Comparison of ENCODE assay signal across 10 mouse cellular contexts in genomic region chr17:47952368-47953081, GRCm38 (mm10). TPM values are rescaled to one million over a fixed set of nuclear protein-coding genes. Genes with fewer than 3 reads are reported as not detected.
DNase-seq lines count a peak whose midpoint lies in the region; ATAC-seq and TF ChIP-seq lines count a peak whose summit lies in the region.
"Had no signal": no experiment of that assay in that cellular context is flagged by ENCODE, and none has a peak within 500 bp of the region (broad histone marks: within the 10 kb centered on the region; RNA-seq: fewer than 3 reads in every experiment).

No protein-coding gene starts in this region.

- no peaks in the 10 kb centered on the region for H3K9me3 ChIP-seq in limb, embryonic 13.5 days
- H3K9me3 ChIP-seq in limb, embryonic 10.5 days (replicated peaks), result no peaks in the 10 kb centered on the region
- H3K9me3 ChIP-seq in embryonic facial prominence, embryonic 13.5 days, result no peaks in the 10 kb centered on the region
- H3K9me3 ChIP-seq in hindbrain, postnatal 0 days (ENCODE audit: low read length), result no peaks in the 10 kb centered on the region
- H3K9me3 ChIP-seq in midbrain, embryonic 12.5 days, result no peaks in the 10 kb centered on the region
- H3K9me3 ChIP-seq: limb, embryonic 12.5 days had no signal

- peak overlapping the region; percentile 11; the same call in 1 of the 2 replicates for H3K4me2 ChIP-seq in limb, embryonic 13.5 days (replicated peaks)
- H3K4me2 ChIP-seq in embryonic facial prominence, embryonic 13.5 days, result peak overlapping the region; percentile 44
- H3K4me2 ChIP-seq in hindbrain, postnatal 0 days (ENCODE audit: low read depth, low read length), result no peak overlapping the region
- H3K4me2 ChIP-seq in midbrain, embryonic 12.5 days (replicated peaks), result no peak overlapping the region
- H3K4me2 ChIP-seq: limb, embryonic 12.5 days had no signal

- H3K36me3 ChIP-seq in limb, embryonic 13.5 days, result no peaks in the 10 kb centered on the region
- no peaks in the 10 kb centered on the region for H3K36me3 ChIP-seq in limb, embryonic 10.5 days
- no peaks in the 10 kb centered on the region for H3K36me3 ChIP-seq in embryonic facial prominence, embryonic 13.5 days
- H3K36me3 ChIP-seq in hindbrain, postnatal 0 days (ENCODE audit: insufficient read depth, low read length), result no peaks in the 10 kb centered on the region
- no peaks in the 10 kb centered on the region for H3K36me3 ChIP-seq in midbrain, embryonic 12.5 days
- H3K36me3 ChIP-seq: limb, embryonic 12.5 days had no signal

- no peak overlapping the region for H3K27ac ChIP-seq in limb, embryonic 13.5 days
- no peak overlapping the region for H3K27ac ChIP-seq in limb, embryonic 10.5 days
- H3K27ac ChIP-seq in embryonic facial prominence, embryonic 13.5 days, result peak overlapping the region; percentile 29; the same call in 1 of the 2 replicates
- no peak overlapping the region for H3K27ac ChIP-seq in hindbrain, postnatal 0 days
- peak overlapping the region; percentile 32 for H3K27ac ChIP-seq in midbrain, embryonic 12.5 days (replicated peaks)
- H3K27ac ChIP-seq: limb, embryonic 12.5 days had no signal

- H3K4me1 ChIP-seq in limb, embryonic 13.5 days, result peaks cover 21% of the 10 kb centered on the region
- H3K4me1 ChIP-seq in limb, embryonic 10.5 days, result peaks cover 26% of the 10 kb centered on the region
- peaks cover 29% of the 10 kb centered on the region for H3K4me1 ChIP-seq in embryonic facial prominence, embryonic 13.5 days
- peaks cover 3% of the 10 kb centered on the region; the same call in 1 of the 2 replicates for H3K4me1 ChIP-seq in hindbrain, postnatal 0 days (ENCODE audit: insufficient read depth, low read length)
- H3K4me1 ChIP-seq in midbrain, embryonic 12.5 days, result peaks cover 29% of the 10 kb centered on the region

- ATAC-seq in limb, embryonic 13.5 days (ENCODE audit: low FRiP score, low read depth), result no peak
- ATAC-seq in embryonic facial prominence, embryonic 13.5 days (ENCODE audit: insufficient number of reproducible peaks, insufficient read depth, low FRiP score, low TSS enrichment, low read depth), result no peak; the same call in 1 of the 2 replicates
- peak; percentile 65 for ATAC-seq in hindbrain, postnatal 0 days
- ATAC-seq in midbrain, embryonic 12.5 days (ENCODE audit: low FRiP score, low read depth), result no peak

- H3K9ac ChIP-seq in limb, embryonic 13.5 days, result peak overlapping the region; percentile 39; the same call in 1 of the 2 replicates
- H3K9ac ChIP-seq in embryonic facial prominence, embryonic 13.5 days, result no peak overlapping the region
- H3K9ac ChIP-seq in hindbrain, postnatal 0 days (replicated peaks; ENCODE audit: low read length), result no peak overlapping the region
- H3K9ac ChIP-seq in midbrain, embryonic 12.5 days (replicated peaks), result no peak overlapping the region
- H3K9ac ChIP-seq: limb, embryonic 12.5 days had no signal

- DNase-seq in limb, embryonic 10.5 days (ENCODE audit: low spot score), result no peak
- peak; percentile 51 for DNase-seq in hindbrain, postnatal 0 days (ENCODE audit: low spot score)
- DNase-seq in urinary bladder, postnatal 14 days (ENCODE audit: low spot score), result no peak
- no peak for DNase-seq in cerebellum, adult 11-12 months
- no peak for DNase-seq in c-Kit-positive CD71-positive TER-119-positive erythroid progenitor cells, embryonic 14.5 days (ENCODE audit: low spot score)
- DNase-seq: heart, postnatal 14 days had no signal

- WGBS in limb, embryonic 13.5 days, result 29% methylated on average over 12 of the region's 12 CpGs
- 29% methylated on average over 12 of the region's 12 CpGs for WGBS in limb, embryonic 10.5 days
- WGBS in embryonic facial prominence, embryonic 13.5 days, result 10% methylated on average over 12 of the region's 12 CpGs
- 22% methylated on average over 12 of the region's 12 CpGs for WGBS in hindbrain, postnatal 0 days
- WGBS in midbrain, embryonic 12.5 days, result 28% methylated on average over 12 of the region's 12 CpGs

- TF ChIP-seq CTCF in hindbrain, postnatal 0 days (IDR thresholded peaks at IDR 0.05; ENCODE audit: low read depth), result no peak

- H3K27me3 ChIP-seq in limb, embryonic 13.5 days, result peaks cover 21% of the 10 kb centered on the region
- peaks cover 68% of the 10 kb centered on the region for H3K27me3 ChIP-seq in limb, embryonic 10.5 days (ENCODE audit: low read depth, poor library complexity, severe bottlenecking)
- peaks cover 26% of the 10 kb centered on the region for H3K27me3 ChIP-seq in embryonic facial prominence, embryonic 13.5 days
- H3K27me3 ChIP-seq in hindbrain, postnatal 0 days (ENCODE audit: insufficient read depth, low read length), result no peaks in the 10 kb centered on the region
- H3K27me3 ChIP-seq in midbrain, embryonic 12.5 days, result peaks cover 27% of the 10 kb centered on the region; the same call in 1 of the 2 replicates

- no peak overlapping the region for H3K4me3 ChIP-seq in limb, embryonic 13.5 days
- no peak overlapping the region for H3K4me3 ChIP-seq in limb, embryonic 10.5 days
- no peak overlapping the region for H3K4me3 ChIP-seq in embryonic facial prominence, embryonic 13.5 days
- H3K4me3 ChIP-seq in hindbrain, postnatal 0 days (ENCODE audit: low read length), result no peak overlapping the region
- H3K4me3 ChIP-seq in midbrain, embryonic 12.5 days, result no peak overlapping the region
- H3K4me3 ChIP-seq: limb, embryonic 12.5 days had no signal

RNA-seq across cellular contexts. Expression of gene Foxp4, which starts 28.1 kb away (rescaled TPM):
- polyA plus RNA-seq in limb, embryonic 13.5 days (2015; fragmentation: Nextera tagmentation; extraction: Ambion mirVana), result 25.9 and 30.2 TPM in 2 replicates
- 23.2 and 27.2 TPM in 2 replicates for polyA plus RNA-seq in limb, embryonic 10.5 days (2016; fragmentation: Nextera tagmentation; extraction: Ambion mirVana)
- 18.9 and 19.8 TPM in 2 replicates for polyA plus RNA-seq in embryonic facial prominence, embryonic 13.5 days (2015; fragmentation: Nextera tagmentation; extraction: Ambion mirVana)
- 109 and 128 TPM in 2 replicates for total RNA-seq in hindbrain, postnatal 0 days (2014; rRNA removed)
- polyA plus RNA-seq in hindbrain, postnatal 0 days (2015; fragmentation: Nextera tagmentation; extraction: Ambion mirVana), result 29.3 and 31.3 TPM in 2 replicates
- 34.5 and 35.3 TPM in 2 replicates for polyA plus RNA-seq in midbrain, embryonic 12.5 days (2016; fragmentation: Nextera tagmentation; extraction: Ambion mirVana)

Comparison
In these comparisons a context has a peak if more than half of its experiments do, and no peak if none do; other contexts are left out.
1. H3K27ac ChIP-seq: peak in embryonic facial prominence, embryonic 13.5 days (single experiment) and midbrain, embryonic 12.5 days (single experiment); none in limb, embryonic 13.5 days (single experiment), limb, embryonic 10.5 days (single experiment) and hindbrain, postnatal 0 days (single experiment).
2. H3K4me2 ChIP-seq: peak in limb, embryonic 13.5 days (single experiment) and embryonic facial prominence, embryonic 13.5 days (single experiment); none in hindbrain, postnatal 0 days (single experiment) and midbrain, embryonic 12.5 days (single experiment).